Mouse (Mus musculus) frontal cortex, adult 2 months (tissue): ENCODE results near the gene Col6a1. TPM values are rescaled to one million over a fixed set of nuclear protein-coding genes. Genes with fewer than 3 reads are reported as not detected.

Experiments
- DNase-seq, 2 experiments: peaks; one replicate each; pipeline ENCODE4 v3.0.0; 2022; ENCODE audit warnings: low spot score in 1 of 2; ENCODE audit errors: extremely low spot score in 1 of 2
- polyA plus RNA-seq: library from polyadenylated mRNA; depleted of rRNA; stranded (reverse); fragments of >200 nt; gene quantifications from 2 replicates; pipeline ENCODE4 v1.2.3, GENCODE M21; 2012

Gene Col6a1
- polyA plus RNA-seq, 1 experiment = 240 TPM

DNA sequence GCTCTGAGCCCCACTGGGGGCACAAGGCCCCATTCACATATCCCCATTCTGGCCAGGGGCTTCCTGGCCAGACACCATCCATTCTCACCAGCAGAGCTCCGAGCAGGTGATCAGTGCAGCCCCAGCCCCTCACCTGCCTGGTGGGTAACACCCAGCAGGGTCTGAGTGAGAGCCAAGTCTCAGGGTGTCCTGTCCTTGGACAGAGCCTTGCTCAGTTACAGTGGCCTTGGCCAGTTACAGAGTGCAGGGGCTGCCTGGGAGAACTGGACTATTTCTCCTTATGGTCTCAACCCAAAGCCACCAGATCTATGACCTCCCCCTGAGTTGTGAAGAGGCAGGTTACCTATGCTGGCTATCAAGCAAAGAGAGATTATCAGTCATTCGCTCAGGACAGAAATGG lies 871 bp downstream of the Col6a1 start:
- DNase-seq = no peak

GRCm38 (mm10) chr10:76724231-76724736 lies 1.7 kb downstream of the Col6a1 start:
- no peak for DNase-seq

- DNase-seq = no peak
Observed at GRCm38 (mm10) chr10:76722751-76723450, 3.1 kb downstream of the Col6a1 start.

DNA sequence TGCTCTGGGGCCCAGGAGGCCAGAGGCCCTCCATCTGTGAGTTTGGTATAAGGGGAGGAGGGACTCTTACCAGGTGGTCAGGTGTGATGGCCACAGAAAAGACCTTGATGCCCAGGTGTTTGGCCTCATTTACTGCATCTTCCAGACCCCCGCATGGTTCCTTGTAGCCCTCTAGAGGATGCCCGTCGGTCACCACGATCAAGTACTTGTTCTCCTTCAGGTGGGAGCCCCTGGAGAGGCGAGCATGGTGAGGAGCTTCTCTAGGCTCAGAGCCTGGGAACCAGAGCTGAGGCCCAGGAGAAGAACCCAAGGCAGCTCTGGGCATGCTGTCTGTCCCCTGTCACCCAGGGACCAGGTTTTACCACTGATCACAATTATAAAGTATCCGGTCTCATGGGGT lies 4.2 kb downstream of the Col6a1 start:
- DNase-seq = no peak

GRCm38 (mm10) chr10:76721216-76721615 lies 4.8 kb downstream of the Col6a1 start:
- no peak for DNase-seq

GRCm38 (mm10) chr10:76717631-76718030 lies 8.3 kb downstream of the Col6a1 start:
- no peak for DNase-seq

GRCm38 (mm10) chr10:76717026-76717425 lies 8.9 kb downstream of the Col6a1 start:
- no peak for DNase-seq

GRCm38 (mm10) chr10:76714303-76714702 lies 11.7 kb downstream of the Col6a1 start:
- no peak for DNase-seq

DNA sequence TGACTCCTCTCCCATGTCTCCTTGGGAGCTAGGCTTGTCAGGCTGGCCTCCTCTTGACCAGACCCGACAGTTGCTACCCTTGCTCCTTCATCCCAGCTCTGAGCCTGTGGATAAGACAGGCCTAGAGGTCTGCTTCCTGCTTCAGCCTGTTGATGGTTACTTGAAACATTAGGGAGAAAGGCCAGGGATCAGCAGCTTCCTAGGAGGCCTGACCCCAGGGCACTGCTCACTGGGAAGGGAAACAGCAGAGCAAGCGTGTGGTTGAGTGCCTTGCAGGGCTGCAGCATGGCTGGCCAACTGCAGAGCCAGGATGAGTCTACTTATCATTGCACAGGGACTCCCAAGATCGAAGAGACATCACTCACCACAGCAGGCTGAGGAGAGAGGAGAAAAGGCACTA lies 13.5 kb downstream of the Col6a1 start:
- no peak for DNase-seq

GRCm38 (mm10) chr10:76711331-76711730 lies 14.6 kb downstream of the Col6a1 start:
- DNase-seq = no peak

- DNase-seq = no peak
Observed at GRCm38 (mm10) chr10:76708465-76708864, 17.5 kb downstream of the Col6a1 start.

DNA sequence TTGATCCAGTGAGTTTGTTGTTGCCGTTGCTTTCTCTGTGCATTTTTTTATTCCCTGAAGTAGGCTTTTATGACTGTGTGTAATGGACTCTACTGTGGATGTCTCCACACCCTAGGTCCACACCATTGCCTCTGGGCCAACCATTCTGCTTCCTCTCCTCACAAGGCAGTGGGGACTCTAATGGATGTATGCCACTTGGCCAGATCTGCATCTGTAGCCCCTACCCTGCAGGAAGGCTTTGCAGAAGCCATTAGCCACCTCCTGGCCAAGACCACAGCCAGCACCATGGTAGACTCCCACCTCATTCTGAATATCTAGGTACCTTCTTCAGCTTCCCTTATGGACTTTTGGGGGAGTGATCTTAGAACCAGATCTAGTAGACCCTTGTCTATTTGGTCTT lies 18.4 kb downstream of the Col6a1 start:
- no peak for DNase-seq

- DNase-seq = no peak
Observed at GRCm38 (mm10) chr10:76707001-76707400, 19.0 kb downstream of the Col6a1 start.

DNA sequence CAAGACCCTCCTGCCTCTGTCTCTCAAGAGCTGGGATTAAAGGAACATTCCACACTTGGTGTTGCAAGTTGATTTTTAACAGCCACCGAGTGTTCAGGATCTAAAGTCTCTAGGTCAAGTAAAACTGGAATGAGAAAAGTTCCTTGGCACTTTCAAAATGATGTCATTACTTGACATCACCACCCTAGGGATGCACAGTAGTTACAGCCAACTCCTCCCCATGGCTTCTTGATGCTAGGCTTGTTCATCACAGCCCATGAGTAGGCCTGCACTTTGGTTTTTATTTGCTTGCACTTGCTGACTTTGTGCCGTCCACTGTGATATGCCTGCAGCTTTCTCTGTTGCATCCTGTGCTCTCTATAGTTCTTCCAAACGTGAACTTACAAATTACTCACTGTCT lies 21.6 kb downstream of the Col6a1 start:
- no peak for DNase-seq

GRCm38 (mm10) chr10:76701446-76701845 lies 24.5 kb downstream of the Col6a1 start:
- DNase-seq = no peak

- DNase-seq = no peak
Observed at GRCm38 (mm10) chr10:76699816-76700215, 26.2 kb downstream of the Col6a1 start.

DNA sequence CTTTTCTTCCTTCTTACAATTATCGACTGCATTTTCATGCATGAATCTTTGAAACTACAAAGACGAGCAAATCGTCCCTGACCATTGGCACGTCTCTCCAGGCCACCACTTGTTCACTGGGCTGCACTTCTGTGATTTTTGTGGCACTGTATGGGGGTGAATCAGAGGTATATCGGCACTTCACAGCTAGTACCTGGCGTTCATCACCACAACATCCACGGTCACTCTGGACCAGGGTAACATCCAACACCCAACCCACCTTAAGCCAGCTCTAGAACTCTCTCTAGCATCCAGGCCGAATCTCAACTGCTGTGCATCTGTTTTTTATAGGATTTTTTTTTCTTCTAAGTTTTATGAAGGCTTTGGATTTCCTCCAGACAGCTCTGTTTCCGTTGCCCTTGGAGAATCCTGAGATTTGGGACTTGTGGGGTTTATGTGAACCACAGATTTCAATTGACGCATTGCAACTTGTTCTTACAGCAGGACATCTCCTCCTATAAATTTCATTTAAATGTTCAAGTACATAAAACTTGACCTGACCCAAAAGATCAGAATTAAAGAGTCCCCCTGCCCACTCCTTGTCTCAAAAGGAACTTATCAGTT lies 30.6 kb downstream of the Col6a1 start:
- no peak for DNase-seq

DNA sequence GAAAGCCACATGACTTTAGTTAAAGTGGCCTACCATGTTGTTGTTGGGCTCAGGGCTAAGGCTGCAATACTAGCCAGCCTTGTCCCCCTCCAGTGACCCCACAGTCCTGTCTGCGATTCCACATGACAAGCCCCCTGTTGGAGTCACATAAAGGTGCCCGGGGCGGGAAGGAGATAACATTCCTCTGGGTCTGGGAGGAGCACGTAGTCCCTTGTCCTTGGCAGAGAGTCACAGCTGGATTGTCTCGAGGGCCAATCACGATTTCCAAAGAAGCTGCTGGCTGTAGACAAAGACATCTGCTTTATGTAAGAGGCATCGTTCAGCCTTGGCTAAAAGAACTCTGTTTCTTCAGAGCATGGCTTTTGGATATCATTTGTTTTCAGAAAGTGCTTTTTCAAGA lies 31.2 kb downstream of the Col6a1 start:
- no peak for DNase-seq

DNA sequence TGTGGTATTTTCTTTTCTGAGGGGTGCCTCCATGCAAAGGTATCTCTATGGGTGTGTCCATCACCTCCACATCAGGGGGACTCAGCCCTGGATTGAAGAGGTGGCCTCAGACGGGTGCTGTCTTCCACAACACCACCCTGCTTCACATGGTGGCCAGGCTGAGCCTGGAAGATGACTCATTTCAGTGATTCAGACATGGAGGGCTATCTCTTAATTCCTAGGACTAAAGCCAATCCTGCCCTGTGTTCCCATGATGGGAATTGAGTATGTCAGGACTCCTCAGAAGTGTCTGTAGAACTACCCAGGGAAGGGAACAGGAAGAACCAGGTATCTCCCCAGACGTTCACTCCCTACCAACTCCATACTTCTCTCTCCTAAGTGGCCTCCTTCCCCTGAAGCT lies 32.5 kb downstream of the Col6a1 start:
- no peak for DNase-seq

- DNase-seq = peak in 1 of 2 experiments; percentile 33
Observed at GRCm38 (mm10) chr10:76685451-76686017, 40.4 kb downstream of the Col6a1 start.

DNA sequence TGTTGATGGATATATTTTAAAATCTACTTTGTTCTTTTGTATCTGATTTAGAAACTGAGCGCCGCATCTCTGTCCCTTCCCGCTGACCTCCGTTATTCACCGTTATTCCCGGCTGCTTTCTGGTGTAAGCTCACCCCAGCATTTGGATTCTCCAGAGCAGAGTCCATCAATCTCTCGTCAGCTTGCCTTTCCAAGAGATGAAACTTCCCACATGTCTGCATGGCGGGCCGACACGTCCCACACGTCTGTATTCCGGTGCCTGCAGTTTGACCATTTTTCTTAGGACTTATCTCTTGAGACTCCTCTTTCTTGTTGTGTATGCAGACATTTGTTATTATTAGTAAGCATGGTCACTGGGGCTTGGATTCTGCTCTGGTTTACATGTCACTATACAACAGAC lies 42.0 kb downstream of the Col6a1 start:
- no peak for DNase-seq

DNA sequence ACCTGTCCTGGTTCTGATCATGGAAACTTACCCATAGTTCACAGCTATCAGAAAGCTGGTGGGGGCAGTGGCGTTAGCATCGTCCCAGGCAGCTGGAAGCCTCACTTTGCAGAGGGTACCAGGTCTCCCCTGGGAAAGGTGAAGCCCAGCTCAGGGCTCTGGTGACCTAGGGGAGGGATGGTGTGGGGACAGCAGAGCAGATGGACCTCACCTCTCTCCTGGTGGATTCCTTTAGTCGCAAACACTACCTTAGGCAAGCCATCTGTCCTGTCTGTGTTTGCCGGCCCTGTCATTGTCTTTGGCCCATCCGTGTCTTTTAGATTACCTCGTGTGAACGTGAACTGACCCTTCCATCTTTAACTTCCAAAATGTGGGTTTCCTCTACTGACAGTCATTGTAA lies 42.5 kb downstream of the Col6a1 start:
- no peak for DNase-seq
